Mouse (Mus musculus) myocyte (in vitro differentiated cells): ENCODE results near the gene Fchsd2. TPM values are rescaled to one million over a fixed set of nuclear protein-coding genes. Genes with fewer than 3 reads are reported as not detected.

Experiments used
- H3K27me3 ChIP-seq: one replicate; pipeline ENCODE4 v1.6.1; 2011; ENCODE audit not compliant: control insufficient read depth, insufficient read depth, insufficient read length
- H3K36me3 ChIP-seq: one replicate; pipeline ENCODE4 v1.6.1; 2011; ENCODE audit not compliant: control insufficient read depth, insufficient read depth
- H3K4me2 ChIP-seq: one replicate; pipeline ENCODE4 v1.6.1; 2011; ENCODE audit warnings: low read depth, control low read depth
- H3K4me3 ChIP-seq: one replicate; pipeline ENCODE4 v1.5.1; 2011; ENCODE audit warnings: mild to moderate bottlenecking, control low read depth, moderate library complexity
- H3K79me2 ChIP-seq: one replicate; pipeline ENCODE4 v1.6.1; 2011; ENCODE audit not compliant: control insufficient read depth, insufficient read depth
- H3ac ChIP-seq: one replicate; pipeline ENCODE4 v1.6.1; 2011; ENCODE audit not compliant: control insufficient read depth, insufficient read length
- CEBPB ChIP-seq: IDR thresholded peaks from 2 replicates; pipeline ENCODE4 v1.6.1; 2011; ENCODE audit warnings: mild to moderate bottlenecking, moderate library complexity; ENCODE audit not compliant: poor library complexity, insufficient read depth, severe bottlenecking
- E2F4 ChIP-seq: IDR thresholded peaks from one replicate; pipeline ENCODE4 v1.6.1; 2011; ENCODE audit warnings: mild to moderate bottlenecking, control low read depth, moderate library complexity; ENCODE audit not compliant: insufficient read depth
- MAX ChIP-seq: IDR thresholded peaks from one replicate; pipeline ENCODE4 v1.6.1; 2011; ENCODE audit warnings: low read depth, mild to moderate bottlenecking, control low read depth
- MYOD1 ChIP-seq, 3 experiments: IDR thresholded peaks; one replicate each; pipeline ENCODE4 v1.6.1; 2011; ENCODE audit warnings: control low read depth in 2 of 3, low read depth in 2 of 3, mild to moderate bottlenecking in 2 of 3, moderate library complexity in 1 of 3; ENCODE audit not compliant: insufficient read length in 2 of 3, control insufficient read depth in 1 of 3
- MYOG ChIP-seq, 3 experiments: IDR thresholded peaks; one replicate each; pipeline ENCODE4 v1.6.1; 2011; ENCODE audit warnings: control low read depth in 2 of 3, low read depth in 2 of 3, mild to moderate bottlenecking in 2 of 3; ENCODE audit not compliant: insufficient read length in 2 of 3, control insufficient read depth in 1 of 3, insufficient read depth in 1 of 3
- POLR2A ChIP-seq: IDR thresholded peaks from one replicate; pipeline ENCODE4 v1.6.1; 2011; ENCODE audit warnings: low read depth, mild to moderate bottlenecking, control low read depth, moderate library complexity; ENCODE audit not compliant: insufficient read length
- POLR2AphosphoS2 ChIP-seq: IDR thresholded peaks from one replicate; pipeline ENCODE4 v1.6.1; 2011; ENCODE audit warnings: low read depth, control low read depth; ENCODE audit not compliant: insufficient read length
- REST ChIP-seq: IDR thresholded peaks from one replicate; pipeline ENCODE4 v1.6.1; 2011; ENCODE audit warnings: mild to moderate bottlenecking, control low read depth, moderate library complexity; ENCODE audit not compliant: insufficient read depth, insufficient read length
- SRF ChIP-seq: IDR thresholded peaks from one replicate; pipeline ENCODE4 v1.6.1; 2011; ENCODE audit warnings: low read depth; ENCODE audit not compliant: control insufficient read depth, insufficient read length
- TCF12 ChIP-seq: IDR thresholded peaks from one replicate; pipeline ENCODE4 v1.6.1; 2011; ENCODE audit warnings: mild to moderate bottlenecking, control low read depth; ENCODE audit not compliant: poor library complexity, insufficient read depth, severe bottlenecking
- TCF3 ChIP-seq: IDR thresholded peaks from one replicate; pipeline ENCODE4 v1.6.1; 2011; ENCODE audit warnings: low read depth, control low read depth; ENCODE audit not compliant: insufficient read length
- USF1 ChIP-seq: IDR thresholded peaks from one replicate; pipeline ENCODE4 v1.6.1; 2011; ENCODE audit warnings: low read depth, mild to moderate bottlenecking, control low read depth, moderate library complexity
- polyA plus RNA-seq: library from polyadenylated mRNA; unstranded; fragments of >200 nt; fragmentation: generic; extraction: Trizol; gene quantifications from one replicate; pipeline ENCODE4 v1.2.1, GENCODE M21; 2012; ENCODE audit warnings: missing spikeins

Fchsd2 gene
- 5.7 TPM for polyA plus RNA-seq

DNA sequence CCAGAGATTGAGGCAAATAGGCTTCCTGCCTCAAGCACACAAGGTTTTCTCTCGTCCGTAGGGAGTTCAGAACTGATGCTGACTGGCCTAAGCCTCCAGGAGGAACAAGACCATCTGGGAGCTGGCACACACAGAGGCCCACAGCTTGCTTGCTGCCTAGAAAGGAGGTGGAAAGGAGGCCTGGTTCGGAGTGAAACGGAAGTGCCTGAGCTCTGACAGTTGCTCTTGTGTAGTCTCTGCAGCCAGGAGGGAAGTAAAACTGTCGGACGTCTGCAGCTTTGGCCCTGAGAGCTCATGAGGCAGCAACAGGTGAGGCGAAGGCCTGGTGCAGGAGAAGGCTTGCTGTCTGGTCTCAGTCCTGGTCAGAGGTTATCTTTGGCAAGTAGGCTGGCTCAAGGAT is at the start of gene Fchsd2:
Gene Fchsd2 (plus strand): TSS at position 246 of the 400 bp plus-strand sequence.
- Histone ChIP-seq H3K4me2 (no peak within 1 kb of the TSS), H3ac (no peak within 1 kb of the TSS), H3K79me2 (no peaks in the 10 kb centered on the region), H3K4me3 (no peak within 1 kb of the TSS), H3K27me3 (no peaks in the 10 kb centered on the region), H3K36me3 (no peaks in the 10 kb centered on the region)
- peak in 1 of 3 experiments; percentile 12 for TF ChIP-seq MYOD1 (IDR thresholded peaks at IDR 0.05; ENCODE audit: control insufficient read depth in 1 of 3, insufficient read length in 2 of 3, low read depth in 2 of 3)
- TF ChIP-seq POLR2A = no peak

DNA sequence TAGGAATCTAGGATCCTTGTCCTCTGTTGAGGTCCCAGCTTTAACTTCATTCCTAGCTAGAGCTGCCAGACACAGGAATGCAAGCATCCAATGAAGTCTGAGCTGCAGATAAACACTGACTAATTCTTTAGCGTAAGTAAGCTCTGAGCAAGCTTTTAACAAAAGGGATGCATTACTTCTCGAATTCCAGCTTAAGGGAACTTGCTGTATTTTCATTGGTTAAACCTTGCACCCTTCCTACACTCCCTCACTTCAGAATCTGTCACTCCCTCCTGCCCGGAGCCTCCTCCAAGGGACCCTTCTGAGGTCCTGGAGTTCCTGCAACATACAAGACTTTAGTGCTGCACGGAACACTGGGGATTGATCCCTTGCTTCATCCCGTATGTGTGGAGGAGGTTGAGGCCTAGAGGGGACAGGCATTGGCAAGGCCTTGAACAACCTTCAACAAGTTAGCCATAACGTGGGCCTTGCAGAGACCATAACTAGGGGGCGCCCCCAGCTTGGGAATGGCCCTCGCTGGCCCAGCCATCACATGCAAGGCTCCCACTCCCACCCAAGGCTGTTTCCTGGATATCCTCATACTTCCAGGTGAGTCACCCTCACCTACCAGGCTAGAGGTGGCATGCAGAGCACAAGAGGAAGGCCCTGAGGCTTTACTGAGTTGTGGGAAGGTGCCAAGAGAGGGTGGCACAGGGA is 48.7 kb upstream of the Fchsd2 start:
- no peak overlapping the region for H3K4me3 ChIP-seq
- no peaks in the 10 kb centered on the region for H3K36me3 ChIP-seq
- no peaks in the 10 kb centered on the region for H3K79me2 ChIP-seq
- no peak overlapping the region for H3ac ChIP-seq
- no peaks in the 10 kb centered on the region for H3K27me3 ChIP-seq
- H3K4me2 ChIP-seq = peak overlapping the region; percentile 8
- TF ChIP-seq MAX (no peak), POLR2A (no peak), MYOG (IDR thresholded peaks at IDR 0.05; ENCODE audit: control insufficient read depth in 1 of 3, insufficient read depth in 1 of 3, insufficient read length in 2 of 3, low read depth in 2 of 3) (no peak), SRF (no peak), POLR2AphosphoS2 (no peak), REST (no peak), E2F4 (no peak), CEBPB (no peak), TCF3 (no peak), MYOD1 (IDR thresholded peaks at IDR 0.05; ENCODE audit: control insufficient read depth in 1 of 3, insufficient read length in 2 of 3, low read depth in 2 of 3) (no peak), USF1 (no peak), TCF12 (no peak)

DNA sequence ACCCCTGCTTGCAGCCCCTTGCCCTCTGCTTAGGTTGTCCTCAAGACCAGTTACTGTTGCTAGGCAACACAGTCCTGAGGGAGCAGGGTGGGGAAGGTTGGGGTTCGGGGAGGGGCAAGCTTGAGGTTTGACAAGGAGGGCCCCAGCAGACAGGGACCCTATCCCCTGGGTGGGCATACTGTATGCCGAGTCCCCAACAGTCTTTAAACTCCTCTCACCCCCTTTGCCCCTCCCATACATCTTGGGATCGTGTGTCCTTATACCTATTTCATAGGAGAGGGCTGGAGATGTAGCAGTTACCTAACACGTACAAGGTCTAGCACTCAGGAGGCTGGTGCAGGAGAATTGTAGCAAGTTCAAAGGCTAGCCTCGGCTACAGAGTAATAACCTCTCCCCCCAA is 44.4 kb upstream of the Fchsd2 start:
- Histone ChIP-seq H3K27me3 (no peaks in the 10 kb centered on the region), H3ac (no peak overlapping the region), H3K4me3 (no peak overlapping the region), H3K79me2 (no peaks in the 10 kb centered on the region), H3K4me2 (no peak overlapping the region), H3K36me3 (no peaks in the 10 kb centered on the region)
- TF ChIP-seq E2F4 (no peak), POLR2A (no peak), CEBPB (no peak), SRF (no peak), POLR2AphosphoS2 (no peak), USF1 (no peak), TCF3 (no peak), MAX (no peak), MYOG (IDR thresholded peaks at IDR 0.05; ENCODE audit: control insufficient read depth in 1 of 3, insufficient read depth in 1 of 3, insufficient read length in 2 of 3, low read depth in 2 of 3) (no peak), TCF12 (no peak), REST (no peak), MYOD1 (IDR thresholded peaks at IDR 0.05; ENCODE audit: control insufficient read depth in 1 of 3, insufficient read length in 2 of 3, low read depth in 2 of 3) (no peak)

DNA sequence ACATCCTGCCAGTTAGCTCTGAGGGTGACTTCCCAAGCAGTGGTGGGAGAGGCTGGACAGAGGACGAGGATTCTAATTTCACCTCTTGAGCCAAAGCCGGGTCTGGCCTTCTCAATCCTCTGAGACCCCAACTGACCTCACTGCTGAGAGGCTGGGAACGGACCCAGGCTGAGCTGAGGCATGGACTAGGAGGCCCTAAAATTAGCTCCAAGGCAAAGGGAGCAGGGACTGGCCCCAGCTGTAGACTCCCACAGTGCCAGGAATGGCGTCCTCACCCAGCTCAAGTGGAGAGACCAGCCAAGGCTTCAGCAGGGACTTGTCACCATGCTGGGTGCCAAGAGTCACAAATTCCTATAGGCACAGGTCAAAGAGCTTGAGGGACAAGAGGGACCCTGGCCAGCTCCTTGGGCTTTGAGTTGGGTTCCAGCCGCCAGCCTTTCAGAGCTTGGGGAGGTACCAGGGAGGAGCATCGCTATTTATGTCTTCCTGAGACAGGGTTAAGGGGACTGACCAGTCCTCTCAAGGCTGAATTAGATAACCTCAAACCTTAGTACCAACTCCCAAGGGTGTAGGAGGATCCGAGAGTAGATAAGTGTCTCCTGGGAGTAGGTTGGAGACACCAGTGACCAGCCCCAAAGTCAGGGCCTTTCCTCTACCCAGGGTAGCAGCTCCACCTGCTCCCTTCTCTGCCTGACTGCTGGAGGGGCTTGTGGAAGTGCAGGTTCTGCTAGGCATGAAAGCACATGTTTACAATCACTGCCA is 43.2 kb upstream of the Fchsd2 start:
- H3K4me3 ChIP-seq = no peak overlapping the region
- no peaks in the 10 kb centered on the region for H3K79me2 ChIP-seq
- TF ChIP-seq USF1 = no peak
- no peak for TF ChIP-seq POLR2AphosphoS2
- TF ChIP-seq TCF12 = no peak
- TF ChIP-seq SRF = no peak
- no peak for TF ChIP-seq REST
- TF ChIP-seq POLR2A = no peak
- TF ChIP-seq MAX = no peak
- no peak for TF ChIP-seq E2F4
- TF ChIP-seq TCF3 = no peak
- no peak for TF ChIP-seq MYOG (IDR thresholded peaks at IDR 0.05; ENCODE audit: control insufficient read depth in 1 of 3, insufficient read depth in 1 of 3, insufficient read length in 2 of 3, low read depth in 2 of 3)
- no peak for TF ChIP-seq CEBPB
- no peak for TF ChIP-seq MYOD1 (IDR thresholded peaks at IDR 0.05; ENCODE audit: control insufficient read depth in 1 of 3, insufficient read length in 2 of 3, low read depth in 2 of 3)
- H3K4me2 ChIP-seq = no peak overlapping the region
- no peaks in the 10 kb centered on the region for H3K27me3 ChIP-seq
- H3K36me3 ChIP-seq = no peaks in the 10 kb centered on the region
- H3ac ChIP-seq = no peak overlapping the region
